Mouse (Mus musculus) midbrain, postnatal 0 days (tissue): ENCODE measurements around the gene Ppp2r1b. TPM values are rescaled to one million over a fixed set of nuclear protein-coding genes. Genes with fewer than 3 reads are reported as not detected.

Experiments
- ATAC-seq: fragments of 200-750 bp; cut with Nextera tagmentation; 2 replicates; pipeline ENCODE4 v1.8.0; 2017; ENCODE audit warnings: moderate number of reproducible peaks, mild to moderate bottlenecking, moderate TSS enrichment, moderate library complexity; ENCODE audit not compliant: low FRiP score
- DNase-seq: peaks from one replicate; pipeline ENCODE4 v3.0.0-alpha.2; 2015; ENCODE audit warnings: low spot score
- H3K27ac ChIP-seq: fragments of 300-500 bp; sonication (generic); 2 replicates; pipeline ENCODE4 v1.5.1; 2014; ENCODE audit warnings: low read depth, mild to moderate bottlenecking, low read length, mixed read lengths
- H3K27me3 ChIP-seq: fragments of 300-500 bp; sonication (generic); 2 replicates; pipeline ENCODE4 v1.6.1; 2014; ENCODE audit warnings: low read length, control low read depth, mixed read lengths; ENCODE audit not compliant: insufficient read depth
- H3K36me3 ChIP-seq: fragments of 300-500 bp; sonication (generic); 2 replicates; pipeline ENCODE4 v1.6.1; 2014; ENCODE audit warnings: low read length, control low read depth, mixed read lengths; ENCODE audit not compliant: insufficient read depth
- H3K4me1 ChIP-seq: fragments of 300-500 bp; sonication (generic); 2 replicates; pipeline ENCODE4 v1.6.1; 2014; ENCODE audit warnings: mild to moderate bottlenecking, control low read depth, antibody characterized with exemption, low read length, mixed read lengths; ENCODE audit not compliant: insufficient read depth
- H3K4me2 ChIP-seq: fragments of 300-500 bp; sonication (generic); 2 replicates; pipeline ENCODE4 v1.6.1; 2014; ENCODE audit warnings: low read depth, mild to moderate bottlenecking, low read length, mixed read lengths; ENCODE audit not compliant: poor library complexity, severe bottlenecking
- H3K4me3 ChIP-seq: fragments of 300-500 bp; sonication (generic); 2 replicates; pipeline ENCODE4 v1.5.1; 2014; ENCODE audit warnings: low read depth, mild to moderate bottlenecking, low read length, moderate library complexity
- H3K9ac ChIP-seq: fragments of 300-500 bp; sonication (generic); replicated peaks from 2 replicates; pipeline ENCODE4 v1.6.1; 2014; ENCODE audit warnings: mild to moderate bottlenecking, low read length, moderate library complexity, mixed read lengths; ENCODE audit not compliant: poor library complexity, severe bottlenecking
- H3K9me3 ChIP-seq: fragments of 300-500 bp; sonication (generic); 2 replicates; pipeline ENCODE4 v1.6.1; 2016; ENCODE audit warnings: low read length, control low read depth
- CTCF ChIP-seq: IDR thresholded peaks from 2 replicates; pipeline ENCODE4 v1.5.1; 2016; ENCODE audit warnings: antibody characterized with exemption, mild to moderate bottlenecking
- WGBS: fragments of 180-500 bp; shearing (Covaris S2); extraction: QIAGEN DNeasy Blood & Tissue Kit; methylation state at CpG from one replicate; pipeline ENCODE4 v1.1.7; 2014; 5-methylcytosine and 5-hydroxymethylcytosine counted together
- polyA plus RNA-seq: library from polyadenylated mRNA; unstranded; fragments of >200 nt; fragmentation: Nextera tagmentation; extraction: Ambion mirVana; gene quantifications from 2 replicates; pipeline ENCODE4 v1.2.1, GENCODE M21; 2015
- total RNA-seq: library from RNA; depleted of rRNA; stranded (reverse); fragments of >200 nt; gene quantifications from 2 replicates; pipeline ENCODE4 v1.2.3, GENCODE M21; 2014

Gene Ppp2r1b
- total and polyA plus RNA-seq, 2 experiments from 2014 or later, result 14.8 to 30.2 TPM

DNA sequence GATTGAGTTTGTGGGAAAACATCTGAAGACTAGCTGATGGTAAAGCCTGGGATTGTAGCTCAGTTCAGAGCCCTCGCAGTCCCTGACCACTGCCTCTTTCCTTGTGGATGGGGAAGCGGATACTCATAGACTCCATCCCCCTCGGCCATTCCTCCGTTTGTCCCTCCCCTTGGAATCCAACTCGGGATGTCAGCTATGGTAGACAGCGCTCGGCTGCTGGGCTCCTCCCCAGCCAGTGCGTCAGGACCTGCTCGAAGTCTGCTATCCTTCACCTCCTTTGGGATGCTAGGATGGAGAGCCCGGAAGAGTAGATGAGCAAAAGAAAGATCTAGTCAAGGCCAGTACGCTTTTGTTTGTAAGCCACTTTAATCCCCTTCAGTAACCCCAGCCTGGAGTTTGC is 5.2 kb downstream of the Ppp2r1b start:
- no peak for TF ChIP-seq CTCF
- Histone ChIP-seq H3K9me3 (no peaks in the 10 kb centered on the region), H3K4me2 (no peak overlapping the region), H3K36me3 (no peaks in the 10 kb centered on the region), H3K27me3 (no peaks in the 10 kb centered on the region), H3K9ac (no peak overlapping the region), H3K4me1 (no peaks in the 10 kb centered on the region), H3K4me3 (no peak overlapping the region), H3K27ac (no peak overlapping the region)
- no peak for DNase-seq
- no peak for ATAC-seq
- WGBS, result 16% methylated on average over 11 of the region's 11 CpGs

DNA sequence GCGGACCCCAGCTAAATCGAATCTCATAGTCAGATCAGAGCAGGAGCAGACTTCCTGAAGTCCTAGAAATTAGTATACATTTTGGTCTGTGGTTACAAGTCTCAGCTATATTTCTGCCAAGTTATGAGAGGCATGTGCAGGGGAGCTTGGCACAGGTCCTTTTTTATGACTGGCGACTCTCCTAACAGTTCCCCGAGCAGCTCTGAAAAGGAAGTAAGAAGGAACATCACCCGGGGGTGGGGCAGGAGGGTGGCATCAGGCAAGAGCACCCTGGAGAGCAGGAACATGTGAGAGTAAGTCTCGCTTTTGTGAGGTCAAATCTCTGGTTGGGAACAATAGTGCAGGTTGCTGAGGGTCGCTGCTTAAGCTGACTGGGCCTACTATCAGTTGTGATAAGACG is 5.6 kb downstream of the Ppp2r1b start:
- Histone ChIP-seq H3K27me3 (no peaks in the 10 kb centered on the region), H3K4me2 (no peak overlapping the region), H3K9me3 (no peaks in the 10 kb centered on the region), H3K4me3 (no peak overlapping the region), H3K36me3 (no peaks in the 10 kb centered on the region), H3K4me1 (no peaks in the 10 kb centered on the region), H3K9ac (no peak overlapping the region), H3K27ac (no peak overlapping the region)
- no peak for ATAC-seq
- no peak for DNase-seq
- TF ChIP-seq CTCF, result no peak
- WGBS, result 40% methylated on average over 8 of the region's 8 CpGs

DNA sequence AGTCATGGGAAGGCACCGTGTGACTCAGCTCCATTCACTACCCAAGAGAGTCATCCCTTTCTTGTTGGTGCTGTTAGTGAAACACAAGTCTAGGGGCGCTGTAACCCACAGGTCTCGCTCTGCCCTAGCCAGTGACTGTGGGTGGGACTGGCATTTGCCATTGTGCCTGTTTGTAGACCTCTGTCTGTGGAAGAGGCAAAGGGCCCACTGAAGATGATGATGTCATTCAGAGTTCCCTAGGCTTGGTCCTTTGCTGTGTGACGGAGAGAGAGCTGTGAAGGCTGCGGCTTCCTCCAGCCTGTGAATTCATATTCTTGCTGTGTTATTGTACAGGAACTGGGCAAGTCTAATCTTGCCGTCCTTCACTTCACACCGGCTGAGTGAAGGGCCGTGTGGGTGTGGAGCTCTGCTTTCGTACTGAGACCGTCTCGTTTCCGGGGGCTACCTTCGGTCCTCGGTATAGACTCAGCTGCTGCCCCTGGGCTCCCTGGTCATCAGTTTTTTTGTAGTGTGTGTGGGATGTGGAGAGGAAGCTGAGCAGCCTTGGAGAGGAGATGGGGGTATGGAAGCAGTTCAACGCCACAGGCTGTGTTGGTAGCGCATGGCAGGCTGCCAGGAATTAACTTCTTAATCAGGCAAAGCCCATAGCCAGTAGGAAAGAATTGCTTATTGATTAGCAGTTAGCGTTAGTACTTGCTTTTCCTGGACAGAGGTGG is 7.7 kb downstream of the Ppp2r1b start:
- DNase-seq, result peak; percentile 57

DNA sequence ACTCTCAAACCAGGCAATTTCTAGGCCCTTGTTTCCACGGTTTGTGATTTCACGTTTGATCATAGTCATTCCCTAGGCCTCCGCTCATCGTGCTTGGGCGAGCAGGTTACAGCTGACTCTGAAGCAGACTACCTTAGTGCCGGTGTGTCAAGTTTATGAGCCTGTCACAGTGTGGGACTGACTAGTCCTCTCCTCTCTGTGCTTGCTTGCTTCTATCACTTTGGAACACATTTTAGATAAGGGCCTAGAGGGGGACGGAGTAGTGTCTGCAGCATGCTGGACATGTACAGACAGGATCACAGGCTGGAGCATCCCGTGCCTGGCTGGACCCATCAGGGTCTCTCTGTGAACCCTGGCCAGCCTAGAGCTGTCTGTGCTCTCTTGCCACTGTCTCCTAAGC is 9.3 kb downstream of the Ppp2r1b start:
- Histone ChIP-seq H3K27ac (no peak overlapping the region), H3K4me3 (no peak overlapping the region), H3K9ac (no peak overlapping the region), H3K4me1 (0 out of 2 replicates have a peak, but pooled peaks cover 2% of the 10 kb centered on the region), H3K9me3 (no peaks in the 10 kb centered on the region), H3K36me3 (no peaks in the 10 kb centered on the region), H3K4me2 (no peak overlapping the region), H3K27me3 (no peaks in the 10 kb centered on the region)
- no peak for ATAC-seq
- TF ChIP-seq CTCF, result no peak
- DNase-seq, result no peak
- WGBS, result 71% methylated on average over 8 of the region's 8 CpGs

More for the DNA sequence above, 7.7 kb downstream of the Ppp2r1b start:
- 59% methylated on average over 17 of the region's 17 CpGs for WGBS
- Histone ChIP-seq H3K27ac (no peak overlapping the region), H3K36me3 (no peaks in the 10 kb centered on the region), H3K9ac (no peak overlapping the region), H3K4me3 (no peak overlapping the region), H3K9me3 (no peaks in the 10 kb centered on the region), H3K27me3 (no peaks in the 10 kb centered on the region), H3K4me2 (no peak overlapping the region), H3K4me1 (0 out of 2 replicates have a peak, but pooled peaks cover 2% of the 10 kb centered on the region)
- TF ChIP-seq CTCF, result no peak
- no peak for ATAC-seq

DNA sequence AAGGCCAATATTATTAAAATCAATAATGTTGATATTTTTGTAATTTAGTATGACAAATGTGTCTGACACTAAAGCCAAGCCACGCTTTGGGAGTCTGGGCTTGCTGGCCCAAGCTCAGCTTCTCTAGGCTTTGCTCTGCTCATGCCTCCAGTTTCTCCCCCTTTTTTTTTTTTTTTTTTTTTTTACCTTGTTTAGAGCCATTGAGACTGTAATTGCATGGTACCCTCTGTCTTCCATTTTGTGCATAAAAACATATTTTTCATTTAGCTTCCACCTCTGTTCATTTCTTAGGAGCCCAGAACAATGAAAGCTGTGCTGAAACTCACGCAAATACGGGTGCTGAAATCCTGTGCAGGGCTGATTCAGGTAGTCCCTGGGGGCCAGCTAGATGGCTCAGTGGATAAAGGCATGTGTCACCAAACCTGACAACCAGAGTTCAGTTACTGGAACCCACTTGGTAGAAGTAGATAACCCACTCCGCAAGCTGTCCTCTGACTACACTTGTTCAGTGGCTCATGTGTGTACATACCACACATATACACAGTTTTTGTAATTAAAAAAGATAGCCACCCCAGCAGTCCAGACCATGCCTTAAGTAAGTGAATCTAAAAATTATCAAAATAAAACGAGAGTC is 10.1 kb downstream of the Ppp2r1b start:
- no peak for TF ChIP-seq CTCF
- H3K9me3 ChIP-seq, result no peaks in the 10 kb centered on the region
- H3K36me3 ChIP-seq, result 0 out of 2 replicates have a peak, but pooled peaks cover 4% of the 10 kb centered on the region
- no peak overlapping the region for H3K27ac ChIP-seq
- H3K4me2 ChIP-seq, result no peak overlapping the region
- 0 out of 2 replicates have a peak, but pooled peaks cover 2% of the 10 kb centered on the region for H3K4me1 ChIP-seq
- H3K9ac ChIP-seq, result no peak overlapping the region
- no peaks in the 10 kb centered on the region for H3K27me3 ChIP-seq
- H3K4me3 ChIP-seq, result no peak overlapping the region
- ATAC-seq (no peak), DNase-seq (no peak)
- 92% methylated on average over 5 of the region's 5 CpGs for WGBS

DNA sequence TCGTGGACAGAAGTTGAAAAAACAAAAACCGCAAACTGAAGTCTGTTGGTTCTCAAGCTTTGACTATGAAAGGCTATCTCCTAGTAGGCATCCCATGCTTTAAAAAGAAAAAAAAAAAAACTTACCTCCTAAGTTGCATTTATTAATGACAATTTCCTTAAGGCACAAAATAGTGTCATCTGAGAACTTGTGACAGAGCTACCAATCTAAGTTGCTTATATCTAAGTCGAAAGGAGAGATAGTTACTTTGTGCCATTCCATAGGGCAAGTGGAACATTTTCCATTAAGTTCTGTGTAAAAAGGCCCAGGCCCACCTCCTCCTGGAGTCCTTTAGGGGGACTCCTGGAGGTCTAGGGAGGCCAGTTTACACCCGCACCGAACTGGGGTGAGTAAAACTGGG is 10.7 kb downstream of the Ppp2r1b start:
- ATAC-seq (no peak), DNase-seq (no peak)
- H3K4me3 ChIP-seq, result peak overlapping the region; percentile 81
- 0 out of 2 replicates have a peak, but pooled peaks cover 2% of the 10 kb centered on the region for H3K4me1 ChIP-seq
- no peak overlapping the region for H3K9ac ChIP-seq
- no peaks in the 10 kb centered on the region for H3K9me3 ChIP-seq
- 75% methylated on average over 5 of the region's 5 CpGs for WGBS
- no peaks in the 10 kb centered on the region for H3K27me3 ChIP-seq
- TF ChIP-seq CTCF, result no peak
- peaks cover 5% of the 10 kb centered on the region; the same call in 1 of the 2 replicates for H3K36me3 ChIP-seq
- H3K27ac ChIP-seq, result peak overlapping the region; percentile 73; the same call in 1 of the 2 replicates
- peak overlapping the region; percentile 93 for H3K4me2 ChIP-seq
